16 mouse cellular contexts compared by ENCODE assay signal in genomic region chr3:116442788-116443187, GRCm38 (mm10).
"Had no signal": no experiment of that assay in that cellular context is flagged by ENCODE, and none has a peak within 500 bp of the region (broad histone marks: within the 10 kb centered on the region; RNA-seq: fewer than 3 reads in every experiment).

No protein-coding gene starts in this region.

- H3K27me3 ChIP-seq: neural tube, embryonic 13.5 days; neural tube, embryonic 15.5 days; stomach, embryonic 15.5 days had no signal

- H3K9me3 ChIP-seq: neural tube, embryonic 13.5 days; neural tube, embryonic 15.5 days; stomach, embryonic 15.5 days had no signal

- H3K36me3 ChIP-seq: neural tube, embryonic 13.5 days; neural tube, embryonic 15.5 days; stomach, embryonic 15.5 days had no signal

- H3K27ac ChIP-seq: neural tube, embryonic 13.5 days; neural tube, embryonic 15.5 days; stomach, embryonic 15.5 days; stomach, postnatal 0 days had no signal

- H3K4me2 ChIP-seq: neural tube, embryonic 13.5 days; neural tube, embryonic 15.5 days; stomach, embryonic 15.5 days had no signal

- DNase-seq: retina, postnatal 1 day; right cerebral cortex, adult 18-20 months; right cerebral cortex, postnatal 14 days; right cerebral cortex, postnatal 25 days; right cerebral cortex, postnatal 4 days; spleen, adult 18-20 months; thymus, adult 18-20 months; thymus, adult 2 months; thymus, postnatal 14 days; thymus, postnatal 25 days; thymus, postnatal 36 days; thymus, postnatal 4 days had no signal

- H3K4me3 ChIP-seq: neural tube, embryonic 13.5 days; neural tube, embryonic 15.5 days; stomach, embryonic 15.5 days had no signal

- H3K4me1 ChIP-seq: neural tube, embryonic 13.5 days; neural tube, embryonic 15.5 days; stomach, embryonic 15.5 days had no signal

- H3K9ac ChIP-seq: neural tube, embryonic 13.5 days; neural tube, embryonic 15.5 days; stomach, embryonic 15.5 days had no signal
